Mouse (Mus musculus) ES-E14 (cell line): ENCODE data around the gene Oxa1l.

ENCODE experiments used
- CHD2 ChIP-seq: IDR thresholded peaks from 2 replicates; pipeline ENCODE4 v1.6.1; 2014; ENCODE audit warnings: mild to moderate bottlenecking, low read depth, low read length, inconsistent platforms
- MAFK ChIP-seq: IDR thresholded peaks from 2 replicates; pipeline ENCODE4 v1.6.1; 2014; ENCODE audit warnings: mild to moderate bottlenecking, low read depth, low read length, inconsistent platforms; ENCODE audit not compliant: insufficient read depth
- ZC3H11A ChIP-seq: IDR thresholded peaks from 2 replicates; pipeline ENCODE4 v1.6.1; 2012; ENCODE audit warnings: low read depth, mild to moderate bottlenecking, inconsistent platforms, low read length, borderline replicate concordance

DNA sequence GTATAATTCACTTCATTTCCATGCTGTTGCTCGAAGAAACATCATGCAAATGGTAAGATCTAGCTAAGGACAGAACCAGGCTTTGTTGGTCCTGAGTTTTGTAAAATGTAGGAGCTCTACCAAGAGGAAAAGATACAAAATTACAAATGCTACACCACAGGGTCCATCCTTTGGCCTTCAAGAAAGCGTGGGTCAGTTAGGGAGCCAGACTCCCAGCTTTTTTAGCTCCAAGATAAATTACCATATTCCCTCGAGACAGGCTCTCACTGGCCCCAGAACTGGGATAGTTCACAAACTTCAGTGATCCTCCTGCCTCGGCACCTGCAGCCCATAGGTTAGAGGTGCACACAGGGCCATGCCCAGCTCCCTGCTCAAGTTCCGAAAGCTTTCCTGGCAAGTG is 36.1 kb upstream of the Oxa1l start:
- TF ChIP-seq ZC3H11A (no peak), MAFK (no peak), CHD2 (no peak)
